Mouse (Mus musculus): Measurements from ENCODE around the gene Adgrg1. TPM values are rescaled to one million over a fixed set of nuclear protein-coding genes. Genes with fewer than 3 reads are reported as not detected.

Gene Adgrg1
- polyA plus RNA-seq, 1 experiment from 2014 or later = 39.0 TPM

- TF ChIP-seq EP300 (IDR thresholded peaks at IDR 0.05) (no peak), CTCF (IDR thresholded peaks at IDR 0.05) (no peak)
- 57% methylated on average over 13 of the region's 13 CpGs for WGBS
- no peak for DNase-seq (ENCODE audit: low spot score)
- ATAC-seq = no peak
- peak overlapping the region; percentile 28; the same call in 1 of the 2 replicates for H3K4me3 ChIP-seq (ENCODE audit: low read depth, low read length)
- H3K36me3 ChIP-seq (ENCODE audit: insufficient read depth, low read length) = no peaks in the 10 kb centered on the region
- H3K9me3 ChIP-seq (ENCODE audit: low read length) = no peaks in the 10 kb centered on the region
- peak overlapping the region; percentile 50 for H3K4me2 ChIP-seq (replicated peaks; ENCODE audit: low read depth, low read length)
- peaks cover 5% of the 10 kb centered on the region; the same call in 1 of the 2 replicates for H3K4me1 ChIP-seq (ENCODE audit: insufficient read depth, low read depth, low read length)
- no peaks in the 10 kb centered on the region for H3K27me3 ChIP-seq (replicated peaks; ENCODE audit: insufficient read depth, low read length)
- H3K27ac ChIP-seq (ENCODE audit: low read length) = no peak overlapping the region
- H3K9ac ChIP-seq (replicated peaks; ENCODE audit: low read depth) = no peak overlapping the region
Observed at GRCm38 (mm10) chr8:94978593-94979319, 4.2 kb downstream of the Adgrg1 start.

- H3K9ac ChIP-seq (replicated peaks; ENCODE audit: low read depth) = no peak overlapping the region
- 57% methylated on average over 5 of the region's 5 CpGs for WGBS
- peaks cover 7% of the 10 kb centered on the region; the same call in 1 of the 2 replicates for H3K4me1 ChIP-seq (ENCODE audit: insufficient read depth, low read depth, low read length)
Observed at GRCm38 (mm10) chr8:94980176-94980575, 5.6 kb downstream of the Adgrg1 start.

GRCm38 (mm10) chr8:94980976-94981375 is 6.4 kb downstream of the Adgrg1 start:
- Histone ChIP-seq H3K36me3 (ENCODE audit: insufficient read depth, low read length) (no peaks in the 10 kb centered on the region), H3K9me3 (ENCODE audit: low read length) (no peaks in the 10 kb centered on the region), H3K27me3 (replicated peaks; ENCODE audit: insufficient read depth, low read length) (no peaks in the 10 kb centered on the region), H3K4me1 (ENCODE audit: insufficient read depth, low read depth, low read length) (peaks cover 7% of the 10 kb centered on the region; the same call in 1 of the 2 replicates), H3K27ac (ENCODE audit: low read length) (no peak overlapping the region), H3K4me3 (ENCODE audit: low read depth, low read length) (no peak overlapping the region), H3K4me2 (replicated peaks; ENCODE audit: low read depth, low read length) (no peak overlapping the region), H3K9ac (replicated peaks; ENCODE audit: low read depth) (no peak overlapping the region)
- 46% methylated on average over 8 of the region's 8 CpGs for WGBS
- ATAC-seq (no peak), DNase-seq (ENCODE audit: low spot score) (no peak)
- TF ChIP-seq EP300 (IDR thresholded peaks at IDR 0.05) (no peak), CTCF (IDR thresholded peaks at IDR 0.05) (no peak)

More at GRCm38 (mm10) chr8:94980176-94980575, 5.6 kb downstream of the Adgrg1 start:
- Histone ChIP-seq H3K9me3 (ENCODE audit: low read length) (no peaks in the 10 kb centered on the region), H3K27ac (ENCODE audit: low read length) (no peak overlapping the region), H3K27me3 (replicated peaks; ENCODE audit: insufficient read depth, low read length) (no peaks in the 10 kb centered on the region), H3K4me3 (ENCODE audit: low read depth, low read length) (no peak overlapping the region), H3K4me2 (replicated peaks; ENCODE audit: low read depth, low read length) (no peak overlapping the region), H3K36me3 (ENCODE audit: insufficient read depth, low read length) (no peaks in the 10 kb centered on the region)
- no peak for TF ChIP-seq EP300 (IDR thresholded peaks at IDR 0.05)
- TF ChIP-seq CTCF (IDR thresholded peaks at IDR 0.05) = no peak
- ATAC-seq = no peak
- DNase-seq (ENCODE audit: low spot score) = no peak

GRCm38 (mm10) chr8:94981848-94982247 is 7.3 kb downstream of the Adgrg1 start:
- H3K4me1 ChIP-seq (ENCODE audit: insufficient read depth, low read depth, low read length) = peaks cover 7% of the 10 kb centered on the region; the same call in 1 of the 2 replicates
- 61% methylated on average over 7 of the region's 7 CpGs for WGBS

GRCm38 (mm10) chr8:94983146-94983545 is 8.6 kb downstream of the Adgrg1 start:
- Histone ChIP-seq H3K4me1 (ENCODE audit: insufficient read depth, low read depth, low read length) (peaks cover 7% of the 10 kb centered on the region; the same call in 1 of the 2 replicates), H3K27ac (ENCODE audit: low read length) (no peak overlapping the region), H3K9me3 (ENCODE audit: low read length) (no peaks in the 10 kb centered on the region), H3K36me3 (ENCODE audit: insufficient read depth, low read length) (no peaks in the 10 kb centered on the region), H3K4me2 (replicated peaks; ENCODE audit: low read depth, low read length) (no peak overlapping the region), H3K9ac (replicated peaks; ENCODE audit: low read depth) (no peak overlapping the region), H3K4me3 (ENCODE audit: low read depth, low read length) (no peak overlapping the region), H3K27me3 (replicated peaks; ENCODE audit: insufficient read depth, low read length) (no peaks in the 10 kb centered on the region)
- ATAC-seq = peak; percentile 2; the same call in 1 of the 2 replicates
- no peak for TF ChIP-seq CTCF (IDR thresholded peaks at IDR 0.05)
- no peak for TF ChIP-seq EP300 (IDR thresholded peaks at IDR 0.05)
- no peak for DNase-seq (ENCODE audit: low spot score)
- 11% methylated on average over 5 of the region's 5 CpGs for WGBS

More at GRCm38 (mm10) chr8:94981848-94982247, 7.3 kb downstream of the Adgrg1 start:
- Histone ChIP-seq H3K27me3 (replicated peaks; ENCODE audit: insufficient read depth, low read length) (no peaks in the 10 kb centered on the region), H3K36me3 (ENCODE audit: insufficient read depth, low read length) (no peaks in the 10 kb centered on the region), H3K9me3 (ENCODE audit: low read length) (no peaks in the 10 kb centered on the region), H3K9ac (replicated peaks; ENCODE audit: low read depth) (no peak overlapping the region), H3K27ac (ENCODE audit: low read length) (no peak overlapping the region), H3K4me2 (replicated peaks; ENCODE audit: low read depth, low read length) (no peak overlapping the region), H3K4me3 (ENCODE audit: low read depth, low read length) (no peak overlapping the region)
- DNase-seq (ENCODE audit: low spot score) (no peak), ATAC-seq (no peak)
- no peak for TF ChIP-seq CTCF (IDR thresholded peaks at IDR 0.05)
- TF ChIP-seq EP300 (IDR thresholded peaks at IDR 0.05) = no peak

GRCm38 (mm10) chr8:94983881-94984516 is 9.4 kb downstream of the Adgrg1 start:
- Histone ChIP-seq H3K9ac (replicated peaks; ENCODE audit: low read depth) (no peak overlapping the region), H3K36me3 (ENCODE audit: insufficient read depth, low read length) (no peaks in the 10 kb centered on the region), H3K4me2 (replicated peaks; ENCODE audit: low read depth, low read length) (0 out of 2 replicates have a peak overlapping the region, but pooled peaks have one; percentile 20), H3K27ac (ENCODE audit: low read length) (peak overlapping the region; percentile 65), H3K9me3 (ENCODE audit: low read length) (no peaks in the 10 kb centered on the region), H3K27me3 (replicated peaks; ENCODE audit: insufficient read depth, low read length) (no peaks in the 10 kb centered on the region), H3K4me1 (ENCODE audit: insufficient read depth, low read depth, low read length) (peaks cover 7% of the 10 kb centered on the region; the same call in 1 of the 2 replicates), H3K4me3 (ENCODE audit: low read depth, low read length) (no peak overlapping the region)
- 18% methylated on average over 10 of the region's 10 CpGs for WGBS
- peak; percentile 87 for ATAC-seq
- TF ChIP-seq CTCF (IDR thresholded peaks at IDR 0.05) (no peak), EP300 (IDR thresholded peaks at IDR 0.05) (no peak)
- peak; percentile 88 for DNase-seq (ENCODE audit: low spot score)

Measured in lung, postnatal 0 days (tissue).